Mouse (Mus musculus) heart, adult 9 months (tissue): Measurements from ENCODE around the gene Washc1.
"Not testable (repeated sequence)": the region's sequence is repeated elsewhere in the genome, so short reads cannot be mapped to it uniquely, and the experiment has no call there.

Experiments
- DNase-seq, 2 experiments: peaks; one replicate each; pipeline ENCODE4 v3.0.0; 2022; ENCODE audit warnings: low spot score in 2 of 2

Gene Washc1

GRCm38 (mm10) chr17:66111402-66111959 is at the start of gene Washc1:
Washc1 (plus strand) TSS chr17:66111545.
- DNase-seq: peak; percentile 86 to 88

GRCm38 (mm10) chr17:66065115-66065514 is 46.2 kb upstream of the Washc1 start:
- DNase-seq: no peak

GRCm38 (mm10) chr17:66069036-66069435 is 42.3 kb upstream of the Washc1 start:
- not testable (repeated sequence) for DNase-seq

- no peak for DNase-seq
Observed at GRCm38 (mm10) chr17:66073971-66074370, 37.4 kb upstream of the Washc1 start.

- DNase-seq: peak in 1 of 2 experiments; percentile 17
Observed at GRCm38 (mm10) chr17:66075827-66076173, 35.5 kb upstream of the Washc1 start.

- peak in 1 of 2 experiments; percentile 37 for DNase-seq
Observed at GRCm38 (mm10) chr17:66076174-66076927, 35.0 kb upstream of the Washc1 start.

- DNase-seq: peak; percentile 97 to 99
Observed at GRCm38 (mm10) chr17:66076934-66077333, 34.4 kb upstream of the Washc1 start, which contains the start of gene Ankrd12. Ankrd12 (minus strand) TSS chr17:66077089.

- no peak for DNase-seq
Observed at GRCm38 (mm10) chr17:66077437-66077850, 33.9 kb upstream of the Washc1 start.

- DNase-seq: no peak
Observed at GRCm38 (mm10) chr17:66084486-66084885, 26.9 kb upstream of the Washc1 start.

- no peak for DNase-seq
Observed at GRCm38 (mm10) chr17:66085038-66085437, 26.3 kb upstream of the Washc1 start.

GRCm38 (mm10) chr17:66090251-66090650 is 21.1 kb upstream of the Washc1 start:
- DNase-seq: no peak

GRCm38 (mm10) chr17:66091392-66091791 is 20.0 kb upstream of the Washc1 start:
- no peak for DNase-seq

GRCm38 (mm10) chr17:66092065-66092464 is 19.3 kb upstream of the Washc1 start:
- no peak for DNase-seq

- DNase-seq: no peak
Observed at GRCm38 (mm10) chr17:66092664-66093063, 18.7 kb upstream of the Washc1 start.

GRCm38 (mm10) chr17:66100566-66101379 is 10.6 kb upstream of the Washc1 start:
- no peak for DNase-seq

GRCm38 (mm10) chr17:66101380-66102330 is 9.7 kb upstream of the Washc1 start, which contains the start of gene Ndufv2:
Ndufv2 (minus strand) TSS chr17:66101559.
- DNase-seq: peak; percentile 92 to 93

- DNase-seq: no peak
Observed at GRCm38 (mm10) chr17:66104076-66104475, 7.3 kb upstream of the Washc1 start.

GRCm38 (mm10) chr17:66106601-66107267 is 4.6 kb upstream of the Washc1 start:
- DNase-seq: peak; percentile 39 to 54

- DNase-seq: no peak
Observed at GRCm38 (mm10) chr17:66107466-66107865, 3.9 kb upstream of the Washc1 start.

GRCm38 (mm10) chr17:66108198-66108597 is 3.1 kb upstream of the Washc1 start:
- no peak for DNase-seq

GRCm38 (mm10) chr17:66110746-66111145 is 599 bp upstream of the Washc1 start:
- peak in 1 of 2 experiments; percentile 16 for DNase-seq
